Mouse (Mus musculus) small intestine, adult 2 months (tissue): ENCODE results near the gene Lypd5.

Source experiments
- CTCF ChIP-seq: fragments of 200-500 bp; IDR thresholded peaks from 2 replicates; pipeline ENCODE4 v1.5.1; 2012; ENCODE audit warnings: low read depth, mild to moderate bottlenecking, control low read depth, inconsistent platforms, low read length, moderate library complexity, mixed read lengths; ENCODE audit not compliant: insufficient replicate concordance, insufficient read length; ENCODE audit errors: extremely low read depth
- POLR2A ChIP-seq: fragments of 200-500 bp; IDR thresholded peaks from 2 replicates; pipeline ENCODE4 v1.6.1; 2012; ENCODE audit warnings: low read depth, mild to moderate bottlenecking, control low read depth, inconsistent platforms, low read length, moderate library complexity

DNA sequence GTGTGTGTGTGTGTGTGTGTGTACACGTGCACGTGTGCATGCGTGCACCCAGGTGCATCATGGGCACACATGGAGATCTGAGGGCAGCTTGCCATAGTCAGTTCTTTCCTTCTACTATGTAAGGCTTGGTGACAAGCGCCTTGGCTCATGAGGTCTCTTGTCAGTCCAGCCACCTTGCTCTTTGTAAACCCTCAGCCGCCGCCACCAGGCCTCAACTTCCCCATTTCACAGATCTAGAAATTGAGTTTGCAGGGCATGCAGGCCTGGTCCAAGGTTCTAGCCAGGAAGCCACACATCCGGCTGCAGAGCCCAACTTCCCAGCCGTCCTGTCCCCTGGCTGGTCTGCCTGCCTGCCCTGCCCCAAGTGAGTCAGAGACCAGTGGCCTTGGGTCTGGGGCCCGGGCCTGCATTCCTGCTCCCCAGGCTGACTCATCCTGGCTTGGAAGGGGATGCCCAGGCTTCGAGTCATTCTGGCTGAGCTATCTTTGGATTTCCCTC is 38.1 kb downstream of the Lypd5 start:
- TF ChIP-seq POLR2A: no peak
- TF ChIP-seq CTCF: no peak
